Mouse (Mus musculus): ENCODE measurements at regions not wholly inside any gene's neighbourhood (a gene's known extent, or its start where the extent isn't known, plus 50 kb on each side); places are given as distances from the start of the nearest gene placed in this dataset.

DNA sequence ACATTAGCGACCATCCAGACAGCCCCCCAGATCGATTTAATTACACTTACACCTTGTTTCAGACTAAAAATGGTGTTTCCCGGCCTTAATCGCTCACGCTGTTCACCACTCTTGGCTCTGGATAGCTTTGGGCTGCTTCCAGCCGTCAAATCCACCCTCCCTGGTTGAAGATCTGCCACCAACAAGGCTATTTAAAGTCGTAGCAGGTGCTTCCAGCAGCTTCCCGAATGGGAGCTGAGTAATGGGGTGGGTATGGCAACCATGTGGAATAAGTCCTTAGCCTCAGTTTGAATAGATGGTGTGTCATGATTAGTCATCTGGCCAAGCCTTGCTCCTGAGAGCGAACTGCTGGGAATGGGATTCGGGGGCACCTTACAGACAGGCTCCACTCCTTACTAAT, 312.8 kb upstream of the 4931429L15Rik start:
- TF ChIP-seq CTCF (IDR thresholded peaks at IDR 0.05; ENCODE audit: low read depth, low read length) (no peak), GATA1 (IDR thresholded peaks at IDR 0.05; ENCODE audit: borderline replicate concordance, low read length) (no peak), POLR2AphosphoS5 (IDR thresholded peaks at IDR 0.05; ENCODE audit: insufficient replicate concordance, low read depth, low read length) (no peak), TAL1 (conservative IDR thresholded peaks at IDR 0.05; ENCODE audit: low read depth, low read length) (no peak), GATA2 (IDR thresholded peaks at IDR 0.05; ENCODE audit: borderline replicate concordance, low read depth, low read length) (no peak)
